Mouse (Mus musculus) midbrain, embryonic 10.5 days (tissue): ENCODE results near the gene Nfkb2. TPM values are rescaled to one million over a fixed set of nuclear protein-coding genes. Genes with fewer than 3 reads are reported as not detected.

Source experiments
- microRNA counts: library from miRNA; unstranded; fragments of <30 nt; microRNA quantifications from one replicate; lab custom pipeline; 2017
- microRNA-seq: library from miRNA; unstranded; fragments of <30 nt; microRNA quantifications from one replicate; pipeline ENCODE4, GENCODE M21; 2017
- polyA plus RNA-seq: library from polyadenylated mRNA; unstranded; fragments of >200 nt; fragmentation: Nextera tagmentation; extraction: Ambion mirVana; gene quantifications from 2 replicates; pipeline ENCODE4 v1.2.1, GENCODE M21; 2016

Gene Nfkb2
- polyA plus RNA-seq, 1 experiment from 2014 or later, result 5.6 TPM

MicroRNA genes within 50 kb of the gene (microRNA counts, 519-probe panel; counts per million panel counts)
- microRNA mmu-miR-146b (lab: Ali Mortazavi, UCI), result not detected

Small RNAs within 50 kb of the gene (microRNA-seq; reads per million reads assigned to microRNA genes)
- gene Mir146b, result 1.5 reads per million

Other genes starting within 250 kb of the Nfkb2 start
- 128 and 141 TPM in 2 replicates for gene Nolc1, start 228.5 kb upstream of the Nfkb2 start, polyA plus RNA-seq
- gene Elovl3, start 172.4 kb upstream of the Nfkb2 start, polyA plus RNA-seq, result not detected in 2 replicates
- 0.17 and 0.43 TPM in 2 replicates for gene Pitx3, start 156.0 kb upstream of the Nfkb2 start, polyA plus RNA-seq
- 43.8 and 48.8 TPM in 2 replicates for gene Gbf1, start 151.8 kb upstream of the Nfkb2 start, polyA plus RNA-seq
- gene Psd, start 22.8 kb downstream of the Nfkb2 start, polyA plus RNA-seq, result 4.7 and 8.9 TPM in 2 replicates
- gene Fbxl15, start 23.9 kb downstream of the Nfkb2 start, polyA plus RNA-seq, result 24.6 and 25.0 TPM in 2 replicates
- 239 and 249 TPM in 2 replicates for gene Cuedc2, start 34.4 kb downstream of the Nfkb2 start, polyA plus RNA-seq
- 9.1 and 10.1 TPM in 2 replicates for gene Mfsd13a, start 36.8 kb downstream of the Nfkb2 start, polyA plus RNA-seq
- gene 2310034G01Rik, start 46.0 kb downstream of the Nfkb2 start, polyA plus RNA-seq, result 0.96 and 1.4 TPM in 2 replicates
- 188 and 224 TPM in 2 replicates for gene Actr1a, start 91.4 kb downstream of the Nfkb2 start, polyA plus RNA-seq
- gene Sufu, start 92.6 kb downstream of the Nfkb2 start, polyA plus RNA-seq, result 50.2 and 53.6 TPM in 2 replicates
- 24.6 and 27.8 TPM in 2 replicates for gene Trim8, start 197.4 kb downstream of the Nfkb2 start, polyA plus RNA-seq